Mouse (Mus musculus) hindbrain, embryonic 11.5 days (tissue): ENCODE measurements around the gene Rasal2. TPM values are rescaled to one million over a fixed set of nuclear protein-coding genes. Genes with fewer than 3 reads are reported as not detected.
"Not testable (repeated sequence)": the region's sequence is repeated elsewhere in the genome, so short reads cannot be mapped to it uniquely, and the experiment has no call there.

Experiments
- ATAC-seq: fragments of 200-750 bp; cut with Nextera tagmentation; 2 replicates; pipeline ENCODE4 v1.8.0; 2017; ENCODE audit warnings: mild to moderate bottlenecking, moderate TSS enrichment, moderate library complexity; ENCODE audit not compliant: low FRiP score
- DNase-seq: peaks from one replicate; pipeline ENCODE4 v3.0.0-alpha.2; 2015; ENCODE audit warnings: low spot score
- H3K27ac ChIP-seq: fragments of 300-500 bp; sonication (generic); 2 replicates; pipeline ENCODE4 v1.5.1; 2014; ENCODE audit warnings: mild to moderate bottlenecking, low read depth, low read length
- H3K27me3 ChIP-seq: fragments of 300-500 bp; sonication (generic); 2 replicates; pipeline ENCODE4 v1.6.1; 2014; ENCODE audit warnings: mild to moderate bottlenecking, low read length, moderate library complexity, mixed read lengths; ENCODE audit not compliant: control insufficient read depth, insufficient read depth
- H3K36me3 ChIP-seq: fragments of 300-500 bp; sonication (generic); 2 replicates; pipeline ENCODE4 v1.6.1; 2014; ENCODE audit warnings: mild to moderate bottlenecking, low read length, moderate library complexity, mixed read lengths; ENCODE audit not compliant: control insufficient read depth, insufficient read depth
- H3K4me1 ChIP-seq: fragments of 300-500 bp; sonication (generic); replicated peaks from 2 replicates; pipeline ENCODE4 v1.6.1; 2014; ENCODE audit warnings: low read length, mixed read lengths; ENCODE audit not compliant: control insufficient read depth, insufficient read depth
- H3K4me2 ChIP-seq: fragments of 300-500 bp; sonication (generic); replicated peaks from 2 replicates; pipeline ENCODE4 v1.6.1; 2014; ENCODE audit warnings: mild to moderate bottlenecking, low read depth, low read length
- H3K4me3 ChIP-seq: fragments of 300-500 bp; sonication (generic); 2 replicates; pipeline ENCODE4 v1.5.1; 2014; ENCODE audit warnings: low read depth, low read length
- H3K9ac ChIP-seq: fragments of 300-500 bp; sonication (generic); 2 replicates; pipeline ENCODE4 v1.6.1; 2014; ENCODE audit warnings: low read depth, low read length
- H3K9me3 ChIP-seq: fragments of 300-500 bp; sonication (generic); 2 replicates; pipeline ENCODE4 v1.6.1; 2016; ENCODE audit warnings: low read length; ENCODE audit not compliant: control insufficient read depth
- WGBS: fragments of 180-500 bp; shearing (Covaris S2); extraction: QIAGEN DNeasy Blood & Tissue Kit; methylation state at CpG from one replicate; pipeline ENCODE4 v1.1.7; 2014; 5-methylcytosine and 5-hydroxymethylcytosine counted together
- polyA plus RNA-seq: library from polyadenylated mRNA; unstranded; fragments of >200 nt; fragmentation: Nextera tagmentation; extraction: Ambion mirVana; gene quantifications from 2 replicates; pipeline ENCODE4 v1.2.1, GENCODE M21; 2014

Rasal2 gene
- polyA plus RNA-seq, 1 experiment from 2014 or later: 28.5 TPM

- Histone ChIP-seq H3K4me2 (no peak overlapping the region), H3K9me3 (no peaks in the 10 kb centered on the region), H3K27ac (no peak overlapping the region), H3K36me3 (no peaks in the 10 kb centered on the region), H3K4me1 (no peaks in the 10 kb centered on the region), H3K27me3 (no peaks in the 10 kb centered on the region), H3K4me3 (no peak overlapping the region), H3K9ac (no peak overlapping the region)
- WGBS: 74% methylated on average over 9 of the region's 9 CpGs
- no peak for DNase-seq
- no peak for ATAC-seq
These were observed 158.6 kb downstream of the Rasal2 start for GRCm38 (mm10) chr1:157253600-157254490.

DNA sequence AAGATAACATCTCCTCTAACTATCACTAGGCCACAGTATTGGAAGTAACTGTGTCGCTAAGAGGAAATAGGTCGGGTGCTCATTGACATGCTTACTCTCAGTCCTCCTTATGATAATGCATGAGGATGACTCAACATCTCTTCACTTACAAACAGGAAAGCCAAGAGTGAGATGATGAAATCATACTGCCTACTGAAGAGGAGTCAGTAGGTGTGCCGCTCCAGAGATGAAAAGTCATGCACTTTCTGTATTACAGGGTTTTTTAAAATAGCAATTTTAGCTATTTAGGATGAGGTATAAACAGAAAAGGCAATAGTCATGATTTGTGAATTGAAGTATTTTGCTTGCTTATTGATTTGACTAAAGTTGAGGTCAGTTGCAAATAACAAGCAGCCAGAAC, 164.3 kb downstream of the Rasal2 start:
- DNase-seq (no peak), ATAC-seq (no peak)
- H3K27me3 ChIP-seq: no peaks in the 10 kb centered on the region
- no peak overlapping the region for H3K9ac ChIP-seq
- 84% methylated on average over 3 of the region's 3 CpGs for WGBS
- no peaks in the 10 kb centered on the region; the same call in 1 of the 2 replicates for H3K4me1 ChIP-seq
- no peaks in the 10 kb centered on the region for H3K9me3 ChIP-seq
- H3K36me3 ChIP-seq: no peaks in the 10 kb centered on the region
- no peak overlapping the region for H3K4me2 ChIP-seq
- H3K27ac ChIP-seq: no peak overlapping the region
- no peak overlapping the region for H3K4me3 ChIP-seq

- Histone ChIP-seq H3K4me1 (no peaks in the 10 kb centered on the region; the same call in 1 of the 2 replicates), H3K36me3 (no peaks in the 10 kb centered on the region), H3K9me3 (no peaks in the 10 kb centered on the region), H3K27ac (no peak overlapping the region), H3K4me3 (no peak overlapping the region), H3K9ac (no peak overlapping the region), H3K27me3 (no peaks in the 10 kb centered on the region), H3K4me2 (no peak overlapping the region)
- DNase-seq: no peak
- WGBS: 74% methylated on average over 3 of the region's 3 CpGs
- no peak for ATAC-seq
These were observed 165.1 kb downstream of the Rasal2 start for GRCm38 (mm10) chr1:157247341-157247740.

DNA sequence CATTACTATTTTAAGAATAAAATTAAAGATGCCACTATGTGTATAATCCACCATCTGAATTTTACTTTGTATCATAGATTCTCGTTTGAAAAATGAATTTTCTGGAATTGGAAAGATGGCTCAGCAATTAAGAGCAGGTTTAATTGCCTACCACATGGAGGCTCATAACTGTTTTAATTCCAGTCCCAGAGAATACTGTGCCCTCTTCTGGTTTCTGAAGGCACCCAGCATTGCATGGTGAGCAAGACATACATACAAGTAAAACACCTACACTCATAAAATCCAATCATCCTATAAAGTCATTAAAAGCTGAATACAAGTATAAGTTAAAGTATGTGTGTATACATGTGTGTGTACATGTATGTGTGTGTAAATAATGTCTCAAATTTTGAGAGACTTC, 165.6 kb downstream of the Rasal2 start:
- H3K9me3 ChIP-seq: no peaks in the 10 kb centered on the region
- WGBS: 65% methylated on average over 1 of the region's 1 CpGs
- no peak overlapping the region for H3K4me3 ChIP-seq
- DNase-seq (no peak), ATAC-seq (no peak)
- no peaks in the 10 kb centered on the region for H3K36me3 ChIP-seq
- no peak overlapping the region for H3K27ac ChIP-seq
- no peaks in the 10 kb centered on the region for H3K27me3 ChIP-seq
- no peak overlapping the region for H3K9ac ChIP-seq
- H3K4me1 ChIP-seq: no peaks in the 10 kb centered on the region; the same call in 1 of the 2 replicates
- no peak overlapping the region for H3K4me2 ChIP-seq

DNA sequence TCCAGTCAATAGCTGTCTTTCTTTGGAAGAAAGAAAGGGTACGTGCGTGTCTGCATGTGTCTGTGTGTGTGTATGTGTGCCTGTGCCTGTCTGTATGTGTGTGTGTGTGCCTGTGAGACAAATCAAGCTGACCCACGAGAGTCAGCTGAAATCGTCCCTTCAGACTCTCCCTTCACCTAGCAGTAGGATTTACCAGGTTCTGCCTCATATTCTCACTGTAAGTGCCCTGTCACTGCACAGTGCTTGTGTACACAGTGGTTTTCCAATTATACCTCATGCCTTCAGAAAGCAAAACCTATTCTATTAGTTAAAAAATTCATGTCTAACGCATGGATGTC, 168.0 kb downstream of the Rasal2 start:
- DNase-seq (no peak), ATAC-seq (peak; percentile 77)
- H3K4me1 ChIP-seq: no peaks in the 10 kb centered on the region; the same call in 1 of the 2 replicates
- H3K4me2 ChIP-seq: peak overlapping the region; percentile 23
- H3K9me3 ChIP-seq: no peaks in the 10 kb centered on the region
- peak overlapping the region; percentile 70 for H3K27ac ChIP-seq
- H3K4me3 ChIP-seq: peak overlapping the region; percentile 25
- H3K36me3 ChIP-seq: no peaks in the 10 kb centered on the region
- H3K27me3 ChIP-seq: no peaks in the 10 kb centered on the region
- peak overlapping the region; percentile 40 for H3K9ac ChIP-seq
- WGBS: 36% methylated on average over 5 of the region's 5 CpGs

- peak overlapping the region; percentile 70 for H3K27ac ChIP-seq
- no peaks in the 10 kb centered on the region for H3K9me3 ChIP-seq
- H3K4me3 ChIP-seq: peak overlapping the region; percentile 25
- H3K4me2 ChIP-seq: peak overlapping the region; percentile 23
- 34% methylated on average over 7 of the region's 7 CpGs for WGBS
- peak overlapping the region; percentile 40 for H3K9ac ChIP-seq
- ATAC-seq (peak; percentile 68), DNase-seq (peak; percentile 60)
- H3K36me3 ChIP-seq: no peaks in the 10 kb centered on the region
- no peaks in the 10 kb centered on the region for H3K27me3 ChIP-seq
- H3K4me1 ChIP-seq: no peaks in the 10 kb centered on the region; the same call in 1 of the 2 replicates
These were observed 168.6 kb downstream of the Rasal2 start for GRCm38 (mm10) chr1:157243576-157244452.

- no peak overlapping the region for H3K9ac ChIP-seq
- H3K4me3 ChIP-seq: no peak overlapping the region
- H3K36me3 ChIP-seq: no peaks in the 10 kb centered on the region
- no peak overlapping the region for H3K27ac ChIP-seq
- ATAC-seq (no peak), DNase-seq (no peak)
- no peak overlapping the region for H3K4me2 ChIP-seq
- H3K9me3 ChIP-seq: no peaks in the 10 kb centered on the region
- no peaks in the 10 kb centered on the region for H3K27me3 ChIP-seq
- H3K4me1 ChIP-seq: no peaks in the 10 kb centered on the region; the same call in 1 of the 2 replicates
- 94% methylated on average over 1 of the region's 1 CpGs for WGBS
These were observed 172.7 kb downstream of the Rasal2 start for GRCm38 (mm10) chr1:157239687-157240086.

DNA sequence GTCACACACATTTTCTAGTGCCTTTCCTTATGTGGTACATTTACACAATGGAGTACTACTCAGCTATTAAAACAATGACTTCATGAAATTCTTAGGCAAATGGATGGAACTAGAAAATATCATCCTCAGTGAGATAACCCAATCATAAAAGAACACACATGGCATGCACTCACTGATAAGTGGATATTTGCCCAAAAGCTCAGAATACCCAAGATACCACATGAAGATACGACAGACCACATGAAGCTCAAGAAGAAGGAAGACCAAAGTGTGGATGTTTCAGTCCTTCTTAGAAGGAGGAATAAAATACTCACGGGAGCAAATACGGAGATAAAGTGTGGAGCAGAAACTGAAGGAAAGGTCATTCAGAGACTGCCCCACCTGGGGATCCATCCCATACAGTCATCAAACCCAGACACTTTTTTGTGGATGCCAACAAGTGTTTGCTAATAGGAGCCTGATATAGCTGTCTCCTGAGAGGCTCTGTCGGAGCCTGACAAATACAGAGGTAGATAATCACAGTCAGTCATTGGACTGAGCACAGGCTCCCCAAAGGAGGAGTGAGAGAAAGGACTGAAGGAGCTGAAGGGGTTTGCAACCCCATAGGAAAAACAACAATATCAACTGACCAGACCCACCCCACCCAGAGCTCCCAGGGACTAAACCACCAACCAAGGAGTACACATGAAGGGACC, 175.6 kb downstream of the Rasal2 start:
- not testable (repeated sequence) for H3K27ac ChIP-seq, H3K36me3 ChIP-seq, H3K4me1 ChIP-seq, H3K4me3 ChIP-seq, H3K4me2 ChIP-seq, ATAC-seq, H3K9me3 ChIP-seq, H3K27me3 ChIP-seq, H3K9ac ChIP-seq, DNase-seq
- 94% methylated on average over 4 of the region's 4 CpGs for WGBS
